Mouse (Mus musculus) bone marrow, adult 2 months (tissue): ENCODE data around the gene St8sia1.

Experiments
- CTCF ChIP-seq: fragments of 200-500 bp; IDR thresholded peaks from 2 replicates; pipeline ENCODE4 v1.5.1; 2011; ENCODE audit warnings: low read length, control low read depth; ENCODE audit not compliant: control insufficient read depth, insufficient read depth
- POLR2A ChIP-seq: fragments of 200-500 bp; IDR thresholded peaks from 2 replicates; pipeline ENCODE4 v1.6.1; 2011; ENCODE audit warnings: low read depth, mild to moderate bottlenecking, control low read depth, low read length, borderline replicate concordance; ENCODE audit not compliant: control insufficient read depth

GRCm38 (mm10) chr6:142877221-142877620 lies 87.0 kb downstream of the St8sia1 start:
- TF ChIP-seq POLR2A (no peak), CTCF (no peak)
